Mouse (Mus musculus) midbrain, postnatal 0 days (tissue): ENCODE data around the gene Dennd1c. TPM values are rescaled to one million over a fixed set of nuclear protein-coding genes. Genes with fewer than 3 reads are reported as not detected.

Source experiments
- ATAC-seq: fragments of 200-750 bp; cut with Nextera tagmentation; 2 replicates; pipeline ENCODE4 v1.8.0; 2017; ENCODE audit warnings: moderate number of reproducible peaks, mild to moderate bottlenecking, moderate TSS enrichment, moderate library complexity; ENCODE audit not compliant: low FRiP score
- DNase-seq: peaks from one replicate; pipeline ENCODE4 v3.0.0-alpha.2; 2015; ENCODE audit warnings: low spot score
- H3K27ac ChIP-seq: fragments of 300-500 bp; sonication (generic); 2 replicates; pipeline ENCODE4 v1.5.1; 2014; ENCODE audit warnings: low read depth, mild to moderate bottlenecking, low read length, mixed read lengths
- H3K27me3 ChIP-seq: fragments of 300-500 bp; sonication (generic); 2 replicates; pipeline ENCODE4 v1.6.1; 2014; ENCODE audit warnings: low read length, control low read depth, mixed read lengths; ENCODE audit not compliant: insufficient read depth
- H3K36me3 ChIP-seq: fragments of 300-500 bp; sonication (generic); 2 replicates; pipeline ENCODE4 v1.6.1; 2014; ENCODE audit warnings: low read length, control low read depth, mixed read lengths; ENCODE audit not compliant: insufficient read depth
- H3K4me1 ChIP-seq: fragments of 300-500 bp; sonication (generic); 2 replicates; pipeline ENCODE4 v1.6.1; 2014; ENCODE audit warnings: mild to moderate bottlenecking, control low read depth, antibody characterized with exemption, low read length, mixed read lengths; ENCODE audit not compliant: insufficient read depth
- H3K4me2 ChIP-seq: fragments of 300-500 bp; sonication (generic); 2 replicates; pipeline ENCODE4 v1.6.1; 2014; ENCODE audit warnings: low read depth, mild to moderate bottlenecking, low read length, mixed read lengths; ENCODE audit not compliant: poor library complexity, severe bottlenecking
- H3K4me3 ChIP-seq: fragments of 300-500 bp; sonication (generic); 2 replicates; pipeline ENCODE4 v1.5.1; 2014; ENCODE audit warnings: low read depth, mild to moderate bottlenecking, low read length, moderate library complexity
- H3K9ac ChIP-seq: fragments of 300-500 bp; sonication (generic); replicated peaks from 2 replicates; pipeline ENCODE4 v1.6.1; 2014; ENCODE audit warnings: mild to moderate bottlenecking, low read length, moderate library complexity, mixed read lengths; ENCODE audit not compliant: poor library complexity, severe bottlenecking
- H3K9me3 ChIP-seq: fragments of 300-500 bp; sonication (generic); 2 replicates; pipeline ENCODE4 v1.6.1; 2016; ENCODE audit warnings: low read length, control low read depth
- CTCF ChIP-seq: IDR thresholded peaks from 2 replicates; pipeline ENCODE4 v1.5.1; 2016; ENCODE audit warnings: antibody characterized with exemption, mild to moderate bottlenecking
- WGBS: fragments of 180-500 bp; shearing (Covaris S2); extraction: QIAGEN DNeasy Blood & Tissue Kit; methylation state at CpG from one replicate; pipeline ENCODE4 v1.1.7; 2014; 5-methylcytosine and 5-hydroxymethylcytosine counted together
- polyA plus RNA-seq: library from polyadenylated mRNA; unstranded; fragments of >200 nt; fragmentation: Nextera tagmentation; extraction: Ambion mirVana; gene quantifications from 2 replicates; pipeline ENCODE4 v1.2.1, GENCODE M21; 2015
- total RNA-seq: library from RNA; depleted of rRNA; stranded (reverse); fragments of >200 nt; gene quantifications from 2 replicates; pipeline ENCODE4 v1.2.3, GENCODE M21; 2014; rRNA removed

The Dennd1c gene
- total and polyA plus RNA-seq, 2 experiments from 2014 or later = 0.27 to 1.9 TPM

- WGBS = 90% methylated on average over 5 of the region's 5 CpGs
- H3K4me3 ChIP-seq = no peak overlapping the region
- peaks cover 47% of the 10 kb centered on the region for H3K36me3 ChIP-seq
- TF ChIP-seq CTCF = no peak
- no peak overlapping the region for H3K4me2 ChIP-seq
- no peak overlapping the region for H3K27ac ChIP-seq
- no peak overlapping the region for H3K9ac ChIP-seq
- H3K27me3 ChIP-seq = no peaks in the 10 kb centered on the region
- H3K9me3 ChIP-seq = no peaks in the 10 kb centered on the region
- DNase-seq (no peak), ATAC-seq (no peak)
- H3K4me1 ChIP-seq = no peaks in the 10 kb centered on the region
Observed at GRCm38 (mm10) chr17:57020960-57021359, 57.4 kb downstream of the Dennd1c start.

- Histone ChIP-seq H3K4me1 (no peaks in the 10 kb centered on the region), H3K4me2 (no peak overlapping the region), H3K9me3 (no peaks in the 10 kb centered on the region), H3K4me3 (no peak overlapping the region), H3K27me3 (no peaks in the 10 kb centered on the region), H3K36me3 (peaks cover 34% of the 10 kb centered on the region), H3K27ac (no peak overlapping the region), H3K9ac (no peak overlapping the region)
- ATAC-seq (no peak), DNase-seq (no peak)
- TF ChIP-seq CTCF = no peak
- WGBS = 94% methylated on average over 2 of the region's 2 CpGs
Observed at GRCm38 (mm10) chr17:57019693-57020092, 58.6 kb downstream of the Dennd1c start.

Other genes with a start within 250 kb of the Dennd1c start
- 5.1 and 5.7 TPM in 2 replicates for gene Rfx2, start 247.5 kb downstream of the Dennd1c start, total RNA-seq
- gene Rfx2, start 247.5 kb downstream of the Dennd1c start, polyA plus RNA-seq = 2.3 and 3.0 TPM in 2 replicates
- 0.11 TPM in 1 of 2 replicates, not detected in the other for gene Acsbg2, start 204.1 kb downstream of the Dennd1c start, total RNA-seq
- not detected in 2 replicates for gene Acsbg2, start 204.1 kb downstream of the Dennd1c start, polyA plus RNA-seq
- not detected in 2 replicates for gene 1700061G19Rik, start 203.0 kb downstream of the Dennd1c start, total RNA-seq
- gene 1700061G19Rik, start 203.0 kb downstream of the Dennd1c start, polyA plus RNA-seq = 0.45 and 0.72 TPM in 2 replicates
- gene Mllt1, start 143.1 kb downstream of the Dennd1c start, total RNA-seq = 136 and 145 TPM in 2 replicates
- gene Mllt1, start 143.1 kb downstream of the Dennd1c start, polyA plus RNA-seq = 60.2 and 63.5 TPM in 2 replicates
- not detected in 2 replicates for gene Acer1, start 96.4 kb downstream of the Dennd1c start, total RNA-seq
- not detected in 2 replicates for gene Acer1, start 96.4 kb downstream of the Dennd1c start, polyA plus RNA-seq
- 126 and 139 TPM in 2 replicates for gene Clpp, start 88.2 kb downstream of the Dennd1c start, total RNA-seq
- 158 and 170 TPM in 2 replicates for gene Clpp, start 88.2 kb downstream of the Dennd1c start, polyA plus RNA-seq
- 44.3 and 64.8 TPM in 2 replicates for gene Alkbh7, start 81.2 kb downstream of the Dennd1c start, total RNA-seq
- 75.5 and 75.8 TPM in 2 replicates for gene Alkbh7, start 81.2 kb downstream of the Dennd1c start, polyA plus RNA-seq
- not detected in 2 replicates for gene Pspn, start 78.5 kb downstream of the Dennd1c start, total RNA-seq
- 0.37 and 0.54 TPM in 2 replicates for gene Pspn, start 78.5 kb downstream of the Dennd1c start, polyA plus RNA-seq
- gene Gtf2f1, start 67.2 kb downstream of the Dennd1c start, total RNA-seq = 37.8 and 47.8 TPM in 2 replicates
- 66.4 and 67.5 TPM in 2 replicates for gene Gtf2f1, start 67.2 kb downstream of the Dennd1c start, polyA plus RNA-seq
- 0.22 TPM in 1 of 2 replicates, not detected in the other for gene Gm17949, start 67.0 kb downstream of the Dennd1c start, total RNA-seq
- gene Gm17949, start 67.0 kb downstream of the Dennd1c start, polyA plus RNA-seq = 0.38 TPM in 2 replicates
- gene Khsrp, start 47.0 kb downstream of the Dennd1c start, total RNA-seq = 73.6 and 76.9 TPM in 2 replicates
- 25.3 and 31.6 TPM in 2 replicates for gene Khsrp, start 47.0 kb downstream of the Dennd1c start, polyA plus RNA-seq
- gene Slc25a41, start 36.9 kb downstream of the Dennd1c start, total RNA-seq = 0.85 TPM in 1 of 2 replicates, not detected in the other
- not detected in 2 replicates for gene Slc25a41, start 36.9 kb downstream of the Dennd1c start, polyA plus RNA-seq
- 6.2 and 8.5 TPM in 2 replicates for gene Crb3, start 19.4 kb downstream of the Dennd1c start, total RNA-seq
- 3.5 and 5.1 TPM in 2 replicates for gene Crb3, start 19.4 kb downstream of the Dennd1c start, polyA plus RNA-seq
- gene Slc25a23, start 18.7 kb downstream of the Dennd1c start, total RNA-seq = 109 and 146 TPM in 2 replicates
- 42.9 and 44.5 TPM in 2 replicates for gene Slc25a23, start 18.7 kb downstream of the Dennd1c start, polyA plus RNA-seq
- 186 and 206 TPM in 2 replicates for gene Tubb4a, start 9.3 kb upstream of the Dennd1c start, total RNA-seq
- 408 and 417 TPM in 2 replicates for gene Tubb4a, start 9.3 kb upstream of the Dennd1c start, polyA plus RNA-seq
- 2.2 and 3.8 TPM in 2 replicates for gene Tnfsf9, start 26.8 kb upstream of the Dennd1c start, total RNA-seq
- gene Tnfsf9, start 26.8 kb upstream of the Dennd1c start, polyA plus RNA-seq = 3.6 and 4.5 TPM in 2 replicates
- 0.82 TPM in 1 of 2 replicates, not detected in the other for gene Cd70, start 71.3 kb upstream of the Dennd1c start, total RNA-seq
- 1.2 and 1.4 TPM in 2 replicates for gene Cd70, start 71.3 kb upstream of the Dennd1c start, polyA plus RNA-seq
- gene Tnfsf14, start 115.7 kb upstream of the Dennd1c start, total RNA-seq = not detected in 2 replicates
- gene Tnfsf14, start 115.7 kb upstream of the Dennd1c start, polyA plus RNA-seq = not detected in 2 replicates
- gene C3, start 149.6 kb upstream of the Dennd1c start, total RNA-seq = 0.49 and 8.6 TPM in 2 replicates
- gene C3, start 149.6 kb upstream of the Dennd1c start, polyA plus RNA-seq = 1.7 and 2.9 TPM in 2 replicates
- 19.2 and 20.9 TPM in 2 replicates for gene Gpr108, start 169.9 kb upstream of the Dennd1c start, total RNA-seq
- gene Gpr108, start 169.9 kb upstream of the Dennd1c start, polyA plus RNA-seq = 22.6 and 23.1 TPM in 2 replicates
- gene Trip10, start 170.9 kb upstream of the Dennd1c start, total RNA-seq = 3.8 and 5.5 TPM in 2 replicates
- 5.4 and 5.5 TPM in 2 replicates for gene Trip10, start 170.9 kb upstream of the Dennd1c start, polyA plus RNA-seq
- gene Vav1, start 200.6 kb upstream of the Dennd1c start, total RNA-seq = 1.5 and 2.7 TPM in 2 replicates
- 1.7 and 2.0 TPM in 2 replicates for gene Vav1, start 200.6 kb upstream of the Dennd1c start, polyA plus RNA-seq